In the genomic region with DNA sequence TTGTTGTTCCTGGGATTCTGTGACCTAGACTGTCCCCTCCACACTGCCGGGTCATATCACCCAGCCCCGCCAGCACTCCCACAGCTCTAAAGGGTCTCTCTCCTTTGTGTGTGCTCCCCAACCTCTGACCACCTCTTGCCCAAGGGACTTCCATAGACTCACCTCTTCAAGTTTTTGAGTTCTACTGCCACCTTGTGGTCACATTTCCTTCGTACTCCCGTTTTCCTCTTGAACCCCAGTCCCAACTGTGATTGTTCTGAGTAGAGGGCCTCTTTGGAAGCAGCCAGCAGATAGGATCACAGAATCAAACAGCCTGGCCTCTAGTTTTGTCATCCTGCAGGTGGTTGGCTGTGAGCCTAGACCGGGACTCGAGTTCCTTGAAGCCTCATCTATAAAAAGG, we compare ENCODE assay signal across 8 mouse cellular contexts. TPM values are rescaled to one million over a fixed set of nuclear protein-coding genes. Genes with fewer than 3 reads are reported as not detected.
DNase-seq lines count a peak whose midpoint lies in the region; ATAC-seq and TF ChIP-seq lines count a peak whose summit lies in the region.

No protein-coding gene starts in this region.

- H3K4me3 ChIP-seq in kidney, embryonic 15.5 days (replicated peaks) = no peak overlapping the region
- H3K4me3 ChIP-seq in liver, adult 2 months (ENCODE audit: insufficient read depth, low read depth, low read length) = no peak overlapping the region

- no peaks in the 10 kb centered on the region for H3K79me2 ChIP-seq in liver, adult 2 months (ENCODE audit: control insufficient read depth, insufficient read depth, low read length)

- H3K4me1 ChIP-seq in kidney, embryonic 15.5 days = peaks cover 7% of the 10 kb centered on the region
- H3K4me1 ChIP-seq in liver, adult 2 months (ENCODE audit: control insufficient read depth, insufficient read depth, low read length) = peaks cover 1% of the 10 kb centered on the region

- H3K27me3 ChIP-seq in kidney, embryonic 15.5 days = no peaks in the 10 kb centered on the region
- no peaks in the 10 kb centered on the region for H3K27me3 ChIP-seq in liver, adult 2 months (ENCODE audit: control insufficient read depth, insufficient read depth, low read length)

- ATAC-seq in frontal cortex, adult (ENCODE audit: low TSS enrichment) = peak; percentile 78
- peak; percentile 69 for ATAC-seq in kidney, embryonic 15.5 days (replicated peaks; ENCODE audit: low FRiP score)

- no peak; the same call in 1 of the 2 replicates for TF ChIP-seq CTCF in liver, adult 2 months (IDR thresholded peaks at IDR 0.05; ENCODE audit: low read depth, low read length)

- no peaks in the 10 kb centered on the region for H3K36me3 ChIP-seq in kidney, embryonic 15.5 days
- H3K36me3 ChIP-seq in liver, adult 2 months (ENCODE audit: control insufficient read depth, insufficient read depth, low read length) = no peaks in the 10 kb centered on the region

- no peaks in the 10 kb centered on the region for H3K9me3 ChIP-seq in kidney, embryonic 15.5 days (replicated peaks)

- TF ChIP-seq POLR2A in liver, adult 2 months (IDR thresholded peaks at IDR 0.05; ENCODE audit: extremely low read depth, insufficient read depth, low read length) = no peak

- no peak overlapping the region for H3K27ac ChIP-seq in kidney, embryonic 15.5 days
- H3K27ac ChIP-seq in liver, adult 2 months (replicated peaks; ENCODE audit: insufficient read depth, low read depth, low read length) = no peak overlapping the region

- 10% methylated on average over 6 of the region's 6 CpGs for WGBS in kidney, embryonic 15.5 days
- WGBS in liver, adult 2 months = 10% methylated on average over 6 of the region's 6 CpGs

- H3K4me2 ChIP-seq in kidney, embryonic 15.5 days = no peak overlapping the region

- DNase-seq in A20 (ENCODE audit: low read depth, low spot score) (peak; percentile 73), MEL-GATA-1-ER (ENCODE audit: extremely low read depth, low read depth) (peak; percentile 47)
- DNase-seq in cerebellum, adult 18-20 months = peak; percentile 74 to 77
- peak; percentile 68 for DNase-seq in liver, adult 2 months (ENCODE audit: extremely low read depth, low read depth, low spot score)
- peak; percentile 88 for DNase-seq in retina, embryonic 14.5 days (ENCODE audit: low spot score)
- peak; percentile 69 for DNase-seq in thymus, postnatal 4 days

- no peak overlapping the region for H3K9ac ChIP-seq in kidney, embryonic 15.5 days
- no peak overlapping the region for H3K9ac ChIP-seq in liver, adult 2 months (ENCODE audit: low read depth, low read length)

RNA-seq across cellular contexts. Expression of gene Fam120a, which starts 30.8 kb away (rescaled TPM):
- 24.4 and 25.5 TPM in 2 replicates for polyA plus RNA-seq in kidney, embryonic 15.5 days (2015; fragmentation: Nextera tagmentation; extraction: Ambion mirVana)
- total RNA-seq in liver, adult 2 months (2014; rRNA removed) = 45.1 and 59.3 TPM in 2 replicates
- polyA plus RNA-seq in liver, adult 2 months (2012; rRNA removed) = 40.1 and 40.6 TPM in 2 replicates
